In the genomic region with DNA sequence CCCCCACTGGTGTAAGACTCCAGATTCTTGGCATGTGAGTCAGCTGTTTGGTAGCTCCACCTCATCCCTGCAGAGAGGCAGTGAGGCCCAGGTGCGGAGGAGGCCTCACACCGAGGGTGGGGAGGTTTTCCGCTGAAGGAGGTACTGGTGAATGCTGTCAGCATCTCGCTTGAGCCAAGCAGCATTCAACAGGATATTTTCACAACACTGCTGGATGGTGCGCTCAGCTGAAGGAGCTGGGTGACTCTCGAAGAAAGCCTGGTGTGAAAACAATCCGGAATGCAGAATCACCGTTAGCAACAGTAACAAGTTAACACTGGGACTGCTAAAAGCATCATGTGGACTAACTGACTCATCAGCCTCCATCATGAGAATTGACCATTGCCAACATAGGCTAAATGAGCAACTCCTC, we compare ENCODE assay signal across 12 mouse cellular contexts. TPM values are rescaled to one million over a fixed set of nuclear protein-coding genes. Genes with fewer than 3 reads are reported as not detected.
DNase-seq lines count a peak whose midpoint lies in the region; ATAC-seq lines count a peak whose summit lies in the region.
"Had no signal": no experiment of that assay in that cellular context is flagged by ENCODE, and none has a peak within 500 bp of the region (broad histone marks: within the 10 kb centered on the region; RNA-seq: fewer than 3 reads in every experiment).

No protein-coding gene starts in this region.

- no peak overlapping the region for H3K9ac ChIP-seq in stomach, embryonic 15.5 days
- H3K9ac ChIP-seq: heart, embryonic 15.5 days; liver, embryonic 14.5 days had no signal

- H3K36me3 ChIP-seq in stomach, embryonic 15.5 days: 0 out of 2 replicates have a peak, but pooled peaks cover 5% of the 10 kb centered on the region

- no peak overlapping the region for H3K4me2 ChIP-seq in stomach, embryonic 15.5 days
- H3K4me2 ChIP-seq: heart, embryonic 15.5 days had no signal

- DNase-seq in ovary, adult 18-20 months (ENCODE audit: low spot score): peak; percentile 24
- DNase-seq in ovary, postnatal 10 days (ENCODE audit: low spot score): no peak
- peak; percentile 86 for DNase-seq in brain, adult 2 months (ENCODE audit: low read depth, low spot score)
- peak; percentile 55 to 71 for DNase-seq in left cerebral cortex, adult 18-20 months (ENCODE audit: low spot score in 2 of 2)
- DNase-seq in gastrocnemius, postnatal 25 days: no peak
- DNase-seq in adrenal gland, adult 18-20 months (ENCODE audit: low spot score in 2 of 2): no peak
- DNase-seq: cerebellum, adult 9-11 months; kidney, postnatal 25 days had no signal

- H3K4me3 ChIP-seq in stomach, embryonic 15.5 days (replicated peaks): no peak overlapping the region
- H3K4me3 ChIP-seq: erythroblast, embryonic 14.5 days; heart, embryonic 15.5 days had no signal

- peak; percentile 60; the same call in 1 of the 2 replicates for ATAC-seq in stomach, embryonic 15.5 days (ENCODE audit: insufficient read depth, low FRiP score, low read depth)

- H3K27me3 ChIP-seq in stomach, embryonic 15.5 days (replicated peaks): no peaks in the 10 kb centered on the region
- H3K27me3 ChIP-seq: heart, embryonic 15.5 days had no signal

- no peak overlapping the region for H3K27ac ChIP-seq in stomach, embryonic 15.5 days
- H3K27ac ChIP-seq: heart, embryonic 15.5 days; liver, embryonic 14.5 days had no signal

- H3K9me3 ChIP-seq in stomach, embryonic 15.5 days: no peaks in the 10 kb centered on the region
- H3K9me3 ChIP-seq: heart, embryonic 15.5 days had no signal

- no peaks in the 10 kb centered on the region for H3K4me1 ChIP-seq in stomach, embryonic 15.5 days

- WGBS in stomach, embryonic 15.5 days: 74% methylated on average over 8 of the region's 8 CpGs

RNA-seq across cellular contexts. Expression of gene Kpnb1, which starts 19.3 kb away (rescaled TPM):
- 100 to 1,000 TPM; 118 to 121 TPM for total RNA-seq in left cerebral cortex, adult 18-20 months (2021)
- polyA plus RNA-seq in stomach, embryonic 15.5 days (2015; fragmentation: Nextera tagmentation; extraction: Ambion mirVana): 47.2 and 50.2 TPM in 2 replicates
- total RNA-seq in gastrocnemius, postnatal 25 days (2021): 10 to 100 TPM; 48.9 to 53.5 TPM
- total RNA-seq in adrenal gland, adult 18-20 months (2021): 100 to 1,000 TPM; 104 to 120 TPM

RNA-seq across cellular contexts. Expression of gene Tbkbp1, which starts 55.7 kb away (rescaled TPM):
- total RNA-seq in left cerebral cortex, adult 18-20 months (2021): 10 to 100 TPM; 54.8 to 58.4 TPM
- polyA plus RNA-seq in stomach, embryonic 15.5 days (2015; fragmentation: Nextera tagmentation; extraction: Ambion mirVana): 4.1 and 5.3 TPM in 2 replicates
- total RNA-seq in gastrocnemius, postnatal 25 days (2021): 1 to 10 TPM; 4.6 to 4.9 TPM
- total RNA-seq in adrenal gland, adult 18-20 months (2021): 10 to 100 TPM; 11.7 to 16.2 TPM

Comparison
In these comparisons a context has a peak if more than half of its experiments do, and no peak if none do; other contexts are left out.
1. DNase-seq: peak in ovary, adult 18-20 months (single experiment), brain, adult 2 months (single experiment) and left cerebral cortex, adult 18-20 months (2 of 2); none in ovary, postnatal 10 days (single experiment), gastrocnemius, postnatal 25 days (single experiment) and adrenal gland, adult 18-20 months (0 of 2).